Mouse (Mus musculus) left cerebral cortex, adult 2 months (tissue): ENCODE measurements around the gene 4930524B15Rik. TPM values are rescaled to one million over a fixed set of nuclear protein-coding genes. Genes with fewer than 3 reads are reported as not detected.
"Not testable (repeated sequence)": the region's sequence is repeated elsewhere in the genome, so short reads cannot be mapped to it uniquely, and the experiment has no call there.

ENCODE experiments used
- DNase-seq, 2 experiments: peaks; one replicate each; pipeline ENCODE4 v3.0.0; 2021 to 2022; ENCODE audit warnings: low spot score in 2 of 2, mixed read lengths in 1 of 2; ENCODE audit errors: extremely low spot score in 1 of 2
- H3K27ac ChIP-seq: fragments of 200-600 bp; 2 replicates; pipeline ENCODE4 v1.8.1; 2022
- H3K4me3 ChIP-seq: fragments of 200-600 bp; 2 replicates; pipeline ENCODE4 v1.8.1; 2022
- CTCF ChIP-seq: fragments of 200-600 bp; IDR thresholded peaks from 2 replicates; pipeline ENCODE4 v1.8.1; 2022; ENCODE audit warnings: antibody characterized with exemption, mild to moderate bottlenecking, moderate library complexity
- intact Hi-C: fragments of 180-260 bp; cut with DNase I; formaldehyde crosslinking; loops from one replicate; pipeline ENCODE4 v1.15.1; 2025
- total RNA-seq, 2 experiments: library from RNA; stranded (reverse); gene quantifications; 2 replicates each; pipeline ENCODE4 v1.2.3; 2021

The 4930524B15Rik gene
- total RNA-seq, 2 experiments from 2014 or later: not detected

DNA sequence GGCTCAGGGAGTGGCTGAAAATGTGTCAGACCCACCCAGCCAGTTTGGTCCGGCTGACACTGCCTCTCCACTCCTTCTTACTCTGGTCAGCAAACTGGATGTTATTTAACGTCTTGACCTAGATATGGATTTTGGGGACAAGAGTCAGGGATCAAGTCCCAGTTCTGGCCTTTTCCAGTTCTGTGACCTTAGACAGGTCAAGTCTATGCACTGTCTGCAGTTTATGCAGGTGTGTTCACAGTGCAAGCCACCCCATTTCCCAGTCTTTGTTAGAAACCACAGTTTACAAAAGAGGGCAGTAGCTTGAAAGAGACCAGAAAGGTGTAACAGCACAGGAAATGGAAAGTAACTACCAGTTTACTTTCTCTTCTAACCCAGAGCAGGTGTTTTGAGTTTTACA lies 34.3 kb downstream of the 4930524B15Rik start:
- DNase-seq: no peak
- intact Hi-C loops: loop anchor here (1.0 to 10.0 kb wide), 5 partner anchors 61 to 325 kb away; no protein-coding TSS in a partner anchor
- Histone ChIP-seq H3K27ac (peak overlapping the region; percentile 94; the same call in 1 of the 2 replicates), H3K4me3 (peak overlapping the region; percentile 62; the same call in 1 of the 2 replicates)
- no peak for TF ChIP-seq CTCF

DNA sequence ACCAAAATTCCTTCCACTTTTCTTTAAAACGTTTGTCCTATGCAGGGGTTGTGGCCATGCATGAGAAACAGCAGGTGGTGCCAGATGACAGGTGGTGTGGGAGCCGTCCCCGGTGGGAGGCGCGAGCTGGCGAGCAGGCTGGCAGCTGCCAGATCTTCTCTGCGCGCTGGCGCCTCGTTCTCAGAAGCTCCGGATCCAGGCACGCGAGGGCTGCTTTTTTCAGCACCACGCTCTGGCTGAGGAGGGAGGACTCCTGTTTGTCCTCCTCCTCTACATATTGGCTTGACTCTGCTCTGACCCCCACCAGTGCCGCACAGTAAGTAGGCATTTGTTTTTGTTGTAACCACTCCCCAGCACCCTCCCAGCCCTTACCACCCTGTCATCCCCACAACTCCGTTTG lies 34.9 kb downstream of the 4930524B15Rik start, which contains the start of gene Nsg2:
Gene Nsg2 (plus strand): TSS at position 183 of the 400 bp plus-strand sequence.
- H3K27ac ChIP-seq: peak within 1 kb of the TSS; percentile 94
- intact Hi-C loops: loop anchor here (1.0 to 5.0 kb wide), 4 partner anchors 61 to 162 kb away; no protein-coding TSS in a partner anchor

GRCm38 (mm10) chr11:32001181-32001910 lies 36.0 kb downstream of the 4930524B15Rik start:
- Histone ChIP-seq H3K27ac (peak overlapping the region; percentile 94), H3K4me3 (peak overlapping the region; percentile 62)
- DNase-seq: no peak
- no peak; the same call in 1 of the 2 replicates for TF ChIP-seq CTCF
- intact Hi-C loops: loop anchor here (2.0 to 5.0 kb wide), 3 partner anchors 59 to 141 kb away; no protein-coding TSS in a partner anchor

More for the DNA sequence above, 34.9 kb downstream of the 4930524B15Rik start, which contains the start of gene Nsg2:
- DNase-seq: peak; percentile 89 to 90
- TF ChIP-seq CTCF: peak; percentile 68
- H3K4me3 ChIP-seq: peak within 1 kb of the TSS; percentile 62

GRCm38 (mm10) chr11:32002670-32003072 lies 37.3 kb downstream of the 4930524B15Rik start:
- DNase-seq: no peak
- intact Hi-C loops: loop anchor here (5.0 kb wide), 1 partner anchor 140 kb away; no protein-coding TSS in a partner anchor

GRCm38 (mm10) chr11:32008049-32008448 lies 42.7 kb downstream of the 4930524B15Rik start:
- peak overlapping the region; percentile 36; the same call in 1 of the 2 replicates for H3K27ac ChIP-seq
- H3K4me3 ChIP-seq, intact Hi-C loops, DNase-seq: not testable (repeated sequence)

More at GRCm38 (mm10) chr11:32002670-32003072, 37.3 kb downstream of the 4930524B15Rik start:
- Histone ChIP-seq H3K4me3 (peak overlapping the region; percentile 62), H3K27ac (peak overlapping the region; percentile 94)
- no peak for TF ChIP-seq CTCF

- no peak for TF ChIP-seq CTCF
- DNase-seq: no peak
- Histone ChIP-seq H3K4me3 (0 out of 2 replicates have a peak overlapping the region, but pooled peaks have one; percentile 6), H3K27ac (peak overlapping the region; percentile 69)
- intact Hi-C loops: no loop called here
Observed at GRCm38 (mm10) chr11:32008852-32009251, 43.5 kb downstream of the 4930524B15Rik start.

GRCm38 (mm10) chr11:32009961-32010662 lies 44.7 kb downstream of the 4930524B15Rik start:
- H3K27ac ChIP-seq: peak overlapping the region; percentile 69; the same call in 1 of the 2 replicates
- no peak for TF ChIP-seq CTCF
- intact Hi-C loops: no loop called here

DNA sequence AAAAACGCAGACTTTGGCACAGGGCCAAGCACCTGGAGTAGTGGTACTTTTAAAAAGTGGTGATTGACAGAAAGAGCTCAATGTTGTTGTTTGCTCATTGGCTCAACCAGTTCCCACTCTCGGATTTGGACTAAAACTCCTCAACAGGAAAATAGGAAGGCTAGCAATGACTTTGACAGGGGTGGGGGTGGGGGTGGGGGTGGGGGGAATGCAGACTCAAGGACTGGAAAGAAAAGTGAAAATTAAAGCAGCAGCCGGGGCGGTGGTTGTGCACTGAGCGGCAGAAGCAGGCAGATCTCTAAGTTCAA lies 45.2 kb downstream of the 4930524B15Rik start:
- no peak for DNase-seq
- Histone ChIP-seq H3K4me3 (no peak overlapping the region), H3K27ac (0 out of 2 replicates have a peak overlapping the region, but pooled peaks have one; percentile 47)
- intact Hi-C loops: no loop called here
- TF ChIP-seq CTCF: no peak

More at GRCm38 (mm10) chr11:32009961-32010662, 44.7 kb downstream of the 4930524B15Rik start:
- H3K4me3 ChIP-seq: no peak overlapping the region
- DNase-seq: peak in 1 of 2 experiments; percentile 21

DNA sequence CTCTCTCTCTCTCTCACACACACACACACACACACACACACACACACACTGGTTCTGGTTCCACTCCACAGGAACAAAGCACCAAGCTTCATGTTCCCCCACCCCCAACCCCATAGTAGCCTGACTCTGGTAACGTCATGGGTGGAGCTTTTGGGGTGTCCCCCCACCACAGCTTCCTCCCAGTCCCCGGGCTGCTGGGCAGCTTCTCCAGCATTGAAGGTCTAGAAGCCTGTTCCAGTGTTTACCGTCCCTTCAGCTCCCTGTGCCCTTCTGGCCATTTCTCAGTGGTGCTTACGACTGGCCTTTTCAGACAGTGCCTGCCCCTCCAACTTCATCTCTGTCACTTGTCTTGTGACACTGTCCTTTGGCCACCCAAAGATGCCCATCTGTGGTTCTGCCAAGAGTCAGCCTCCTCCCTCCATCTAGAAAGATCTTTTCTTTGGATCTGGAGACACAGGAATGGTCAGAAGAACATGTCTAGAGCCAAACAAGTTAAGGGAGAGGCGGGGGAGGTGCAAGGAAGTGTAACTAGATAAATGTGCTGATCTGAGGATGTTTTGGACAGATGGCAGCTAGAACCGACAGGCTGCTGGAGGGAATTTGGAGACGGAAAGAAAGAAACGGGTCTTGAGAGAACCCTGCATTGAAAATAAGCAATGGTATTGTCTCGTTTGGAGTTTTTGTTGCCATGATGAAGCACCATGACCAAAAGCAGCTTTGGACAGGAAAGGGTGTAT lies 46.6 kb downstream of the 4930524B15Rik start:
- TF ChIP-seq CTCF: no peak
- H3K4me3 ChIP-seq: no peak overlapping the region
- DNase-seq: peak in 1 of 2 experiments; percentile 18
- intact Hi-C loops: no loop called here
- peak overlapping the region; percentile 29 for H3K27ac ChIP-seq

DNA sequence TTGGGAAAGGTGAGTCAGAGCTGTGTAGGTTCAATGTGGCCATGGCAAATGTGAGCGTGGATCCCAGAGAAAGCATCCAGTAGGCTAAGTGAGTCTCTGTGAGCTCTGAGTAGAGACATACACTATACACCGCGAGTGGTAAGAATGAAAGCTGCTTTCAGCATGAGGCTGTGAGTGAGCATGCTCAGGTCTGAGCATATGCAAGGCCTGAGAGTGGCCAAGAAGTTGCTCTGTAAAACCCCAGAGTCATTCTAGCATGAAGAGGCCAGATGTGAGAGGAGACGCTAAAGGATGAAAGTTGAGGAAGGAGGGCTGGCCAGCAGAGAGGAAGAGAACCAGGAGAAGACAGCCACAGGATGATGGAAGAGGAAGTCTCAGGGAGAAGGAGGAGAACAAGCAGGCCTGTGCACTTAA lies 47.6 kb downstream of the 4930524B15Rik start:
- intact Hi-C loops: no loop called here
- TF ChIP-seq CTCF: no peak
- H3K4me3 ChIP-seq: no peak overlapping the region
- DNase-seq: peak in 1 of 2 experiments; percentile 5
- H3K27ac ChIP-seq: no peak overlapping the region

DNA sequence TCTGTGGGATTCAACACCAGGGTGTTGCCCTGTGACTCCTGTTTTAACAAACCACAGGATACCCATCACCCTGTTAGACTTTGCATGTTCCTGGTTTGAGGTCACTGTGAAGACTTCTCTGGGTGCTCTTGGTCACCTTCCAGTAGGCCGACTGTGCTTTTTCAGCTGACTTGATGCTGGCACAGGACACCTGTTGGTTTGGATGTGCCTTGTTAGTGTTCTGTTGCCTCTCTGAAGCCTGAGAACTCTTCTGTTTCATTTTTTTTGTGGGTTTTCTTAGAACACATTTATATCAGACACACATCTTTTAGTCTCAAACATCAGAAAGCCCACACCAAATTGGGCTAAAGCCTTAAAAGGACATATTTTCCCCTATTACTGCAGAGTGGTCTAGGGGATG lies 48.2 kb downstream of the 4930524B15Rik start:
- Histone ChIP-seq H3K4me3 (no peak overlapping the region), H3K27ac (no peak overlapping the region)
- TF ChIP-seq CTCF: no peak
- no peak for DNase-seq
- intact Hi-C loops: no loop called here
